Mouse (Mus musculus) cerebellum, adult 2 months (tissue): ENCODE data around the gene Armh3.

ENCODE experiments used
- CTCF ChIP-seq: fragments of 200-500 bp; IDR thresholded peaks from 2 replicates; pipeline ENCODE4 v1.5.1; 2011; ENCODE audit warnings: low read depth, mild to moderate bottlenecking, control low read depth, low read length, moderate library complexity, borderline replicate concordance; ENCODE audit not compliant: insufficient read depth
- POLR2A ChIP-seq: fragments of 200-500 bp; IDR thresholded peaks from 2 replicates; pipeline ENCODE4 v1.6.1; 2011; ENCODE audit warnings: low read length, control low read depth, borderline replicate concordance; ENCODE audit not compliant: insufficient read depth

- TF ChIP-seq CTCF = no peak
- no peak for TF ChIP-seq POLR2A
Observed at GRCm38 (mm10) chr19:45802702-45803101, 195.6 kb downstream of the Armh3 start.
